Mouse (Mus musculus): Measurements from ENCODE around the gene Hey2.

The Hey2 gene

GRCm38 (mm10) chr10:30842643-30843437, at the start of gene Hey2:
Hey2 (minus strand) TSS chr10:30842801.
- peak; percentile 94 for DNase-seq (ENCODE audit: low read depth)

- DNase-seq (ENCODE audit: low read depth): no peak
Observed at GRCm38 (mm10) chr10:30883085-30883760, 40.6 kb upstream of the Hey2 start.

- DNase-seq (ENCODE audit: low read depth): no peak
Observed at GRCm38 (mm10) chr10:30881109-30881508, 38.5 kb upstream of the Hey2 start.

GRCm38 (mm10) chr10:30845101-30845825, 2.7 kb upstream of the Hey2 start:
- DNase-seq (ENCODE audit: low read depth): no peak

GRCm38 (mm10) chr10:30844191-30845010, 1.8 kb upstream of the Hey2 start:
- DNase-seq (ENCODE audit: low read depth): peak; percentile 17

- peak; percentile 48 for DNase-seq (ENCODE audit: low read depth)
Observed at GRCm38 (mm10) chr10:30843438-30844190, 1.0 kb upstream of the Hey2 start.

GRCm38 (mm10) chr10:30842228-30842627, 373 bp downstream of the Hey2 start:
- no peak for DNase-seq (ENCODE audit: low read depth)

GRCm38 (mm10) chr10:30840824-30841223, 1.8 kb downstream of the Hey2 start:
- no peak for DNase-seq (ENCODE audit: low read depth)

- peak; percentile 38 for DNase-seq (ENCODE audit: low read depth)
Observed at GRCm38 (mm10) chr10:30838188-30838587, 4.4 kb downstream of the Hey2 start.

- peak; percentile 55 for DNase-seq (ENCODE audit: low read depth)
Observed at GRCm38 (mm10) chr10:30825049-30825448, 17.6 kb downstream of the Hey2 start.

- peak; percentile 91 for DNase-seq (ENCODE audit: low read depth)
Observed at GRCm38 (mm10) chr10:30810967-30811293, 31.7 kb downstream of the Hey2 start.

- peak; percentile 18 for DNase-seq (ENCODE audit: low read depth)
Observed at GRCm38 (mm10) chr10:30810247-30810966, 32.2 kb downstream of the Hey2 start.

- DNase-seq (ENCODE audit: low read depth): peak; percentile 34
Observed at GRCm38 (mm10) chr10:30803587-30804253, 38.9 kb downstream of the Hey2 start.

GRCm38 (mm10) chr10:30802681-30803586, 39.7 kb downstream of the Hey2 start, which contains the start of gene Ncoa7:
Ncoa7 (minus strand) TSS chr10:30803326.
- peak; percentile 82 for DNase-seq (ENCODE audit: low read depth)

GRCm38 (mm10) chr10:30802033-30802432, 40.6 kb downstream of the Hey2 start:
- DNase-seq (ENCODE audit: low read depth): no peak

- DNase-seq (ENCODE audit: low read depth): no peak
Observed at GRCm38 (mm10) chr10:30799713-30800450, 42.7 kb downstream of the Hey2 start.

GRCm38 (mm10) chr10:30796469-30797261, 45.9 kb downstream of the Hey2 start:
- no peak for DNase-seq (ENCODE audit: low read depth)

All from induced T-regulatory cell, adult 2 months (primary cell).